Mouse (Mus musculus) adrenal gland, adult (tissue): ENCODE measurements around the gene Fam117b.
A peak's percentile ranks its signal among the peaks of the same experiment; 100 is the strongest.

Source experiments
- DNase-seq, 2 experiments: peaks; one replicate each; pipeline ENCODE4 v3.0.0; 2022 to 2023; ENCODE audit warnings: low spot score in 1 of 2; ENCODE audit not compliant: inconsistent age in 2 of 2

Fam117b gene

DNA sequence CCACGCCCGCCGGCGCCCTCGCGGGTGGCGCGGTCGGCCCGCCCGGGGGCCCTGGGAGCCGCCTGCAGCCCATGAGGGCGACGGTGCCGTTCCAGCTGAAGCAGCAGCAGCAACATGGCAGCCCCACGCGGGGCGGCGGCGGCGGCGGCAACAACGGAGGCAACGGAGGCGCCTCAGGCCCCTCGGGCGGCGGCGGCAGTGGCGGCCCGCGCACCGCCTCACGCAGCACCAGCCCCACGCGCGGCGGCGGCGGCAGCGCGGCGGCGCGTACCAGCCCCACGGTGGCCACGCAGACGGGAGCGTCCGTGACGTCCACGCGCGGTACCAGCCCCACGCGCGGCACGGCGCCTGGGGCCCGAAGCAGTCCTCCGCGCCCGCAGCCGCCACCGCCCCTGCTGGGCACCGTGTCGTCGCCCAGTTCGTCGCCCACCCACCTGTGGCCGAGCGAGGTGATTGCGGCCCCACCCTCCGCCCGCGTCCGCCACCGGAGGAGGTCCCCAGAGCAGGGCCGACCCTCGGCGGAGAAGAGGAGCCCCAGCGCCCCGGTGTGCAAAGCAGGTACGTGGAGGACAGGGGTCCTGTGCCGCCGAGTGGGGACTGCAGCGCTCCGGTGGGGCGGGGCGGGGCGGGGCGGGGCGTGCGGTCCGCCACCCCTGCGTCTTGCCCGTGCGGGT, 526 bp downstream of the Fam117b start:
- peak; percentile 61 to 86 for DNase-seq

DNA sequence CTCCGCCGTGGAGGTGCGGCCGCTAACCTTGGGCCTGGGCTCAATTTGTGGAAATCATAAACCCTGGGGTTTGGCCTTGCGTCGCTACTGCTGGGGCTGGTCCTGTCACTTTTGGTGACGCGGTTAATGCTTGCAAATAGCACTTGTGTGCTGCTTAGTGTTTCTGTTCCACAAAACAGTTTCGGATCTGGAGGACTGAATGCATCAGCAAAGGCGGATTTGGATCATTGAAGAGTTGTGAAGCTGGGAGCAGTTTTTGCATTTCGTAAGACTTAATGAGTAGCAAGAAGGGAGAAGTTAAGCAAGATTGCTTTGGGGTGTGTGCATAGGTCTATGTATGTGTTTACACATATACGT, 1.0 kb downstream of the Fam117b start:
- no peak for DNase-seq

DNA sequence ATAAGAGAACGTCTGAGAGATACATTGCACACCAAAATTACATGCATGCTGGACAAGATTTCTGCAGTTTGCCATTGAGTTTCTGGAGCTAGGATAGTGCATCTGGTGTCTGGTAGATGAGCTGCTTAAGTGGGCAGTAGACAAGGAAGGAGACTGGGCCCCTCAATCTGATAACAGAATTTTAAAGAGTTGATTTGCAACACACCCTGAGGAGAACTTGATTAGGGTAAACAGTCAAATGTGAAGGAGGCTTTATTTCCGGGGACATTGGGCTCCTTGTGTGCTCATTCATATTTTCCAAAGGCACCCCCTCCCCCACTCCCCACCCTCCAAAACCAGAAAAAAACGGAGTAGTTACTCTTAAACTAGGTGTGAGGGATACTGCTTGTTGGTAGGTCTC, 2.0 kb downstream of the Fam117b start:
- no peak for DNase-seq

DNA sequence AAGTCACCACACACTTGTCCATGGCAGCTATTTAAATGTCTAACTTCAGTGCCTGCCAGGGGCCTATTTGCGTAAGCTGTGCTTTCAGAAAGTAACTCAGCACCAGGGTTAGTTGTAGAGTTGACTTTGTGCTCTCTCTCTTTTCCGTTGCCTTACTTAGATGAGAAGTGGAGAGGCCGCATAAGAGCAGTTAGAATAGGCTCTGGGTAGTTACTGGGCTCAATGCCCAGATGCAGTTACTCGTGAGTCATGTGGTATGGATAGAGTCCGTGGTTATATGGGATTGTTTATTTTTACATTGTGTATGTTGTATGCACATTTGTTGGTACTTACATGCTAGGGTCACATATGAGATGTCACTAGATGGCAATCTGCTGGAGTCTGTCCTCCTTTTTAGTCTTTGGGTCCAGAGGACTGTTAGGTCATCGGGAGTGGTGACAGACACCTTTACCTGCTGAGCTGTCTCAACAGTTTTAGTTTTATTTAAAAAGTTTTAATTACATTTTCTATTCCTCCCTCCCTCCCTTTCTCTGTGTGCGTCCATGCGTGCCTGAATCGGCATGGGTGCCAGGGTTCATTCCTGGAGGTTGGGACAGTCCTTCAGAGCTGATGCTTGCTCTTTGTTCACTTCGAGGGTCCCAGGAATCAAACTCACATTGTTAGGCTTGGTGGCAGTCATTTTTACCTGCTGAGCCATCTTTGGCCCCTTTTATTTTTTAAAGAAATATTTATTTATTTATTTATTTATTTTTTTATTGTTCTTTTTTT, 3.2 kb downstream of the Fam117b start:
- peak in 1 of 2 experiments; percentile 61 for DNase-seq

DNA sequence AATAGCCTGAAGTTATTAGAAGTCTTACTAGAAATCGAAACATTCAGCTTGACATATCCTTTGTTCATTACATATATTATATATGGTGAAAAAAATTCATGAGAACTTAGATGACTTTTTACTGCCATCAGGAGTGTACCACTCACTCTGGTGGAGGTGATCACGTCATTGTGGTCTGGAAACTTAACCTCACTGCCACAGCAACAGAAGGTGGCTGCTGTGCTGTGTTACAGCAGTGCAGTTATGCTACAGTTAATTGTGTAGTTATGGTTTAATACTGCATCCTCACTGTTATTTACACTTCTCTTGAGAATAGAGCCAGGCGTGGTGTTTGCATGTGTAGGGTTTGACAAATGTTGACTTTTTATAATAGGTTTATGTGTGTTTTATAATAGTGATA, 4.6 kb downstream of the Fam117b start:
- no peak for DNase-seq

DNA sequence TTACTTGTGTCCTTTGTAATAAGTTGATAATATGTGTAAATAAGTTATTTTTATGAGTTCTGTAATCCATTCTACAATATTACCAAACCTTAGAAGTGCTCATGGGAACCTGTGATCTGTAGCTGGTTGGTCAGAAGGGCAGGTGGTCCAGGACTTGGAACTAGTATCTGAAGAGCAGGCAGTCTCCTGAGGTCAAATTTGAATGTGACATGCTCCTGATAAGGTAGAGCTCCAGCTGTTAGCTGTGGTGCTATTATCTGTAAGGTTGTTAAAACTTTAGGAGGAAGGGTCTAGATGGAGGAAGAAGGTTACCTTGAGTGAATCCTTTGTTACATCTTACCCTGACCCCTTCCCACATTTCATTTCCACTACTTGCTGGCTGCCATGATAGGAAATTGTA, 5.3 kb downstream of the Fam117b start:
- DNase-seq = no peak

DNA sequence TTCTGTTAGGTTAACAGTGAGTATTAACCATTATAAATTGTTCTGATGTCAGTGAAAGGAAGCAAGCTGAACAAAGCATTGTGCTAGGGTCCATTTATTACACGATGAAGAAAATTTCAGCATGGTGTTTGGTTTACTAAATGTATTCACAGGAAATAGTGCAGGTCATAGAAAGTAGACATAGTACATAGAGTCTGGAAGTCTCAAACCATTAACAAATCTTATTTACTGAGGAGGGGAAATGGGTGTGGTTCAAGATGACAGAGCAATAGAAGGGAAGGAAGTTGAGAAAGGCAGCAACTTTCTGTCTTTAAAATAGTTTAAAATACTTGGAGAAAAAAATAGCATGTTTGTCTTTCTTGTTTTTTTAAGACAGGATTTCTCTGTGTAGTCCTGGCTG, 10.4 kb downstream of the Fam117b start:
- DNase-seq = no peak

DNA sequence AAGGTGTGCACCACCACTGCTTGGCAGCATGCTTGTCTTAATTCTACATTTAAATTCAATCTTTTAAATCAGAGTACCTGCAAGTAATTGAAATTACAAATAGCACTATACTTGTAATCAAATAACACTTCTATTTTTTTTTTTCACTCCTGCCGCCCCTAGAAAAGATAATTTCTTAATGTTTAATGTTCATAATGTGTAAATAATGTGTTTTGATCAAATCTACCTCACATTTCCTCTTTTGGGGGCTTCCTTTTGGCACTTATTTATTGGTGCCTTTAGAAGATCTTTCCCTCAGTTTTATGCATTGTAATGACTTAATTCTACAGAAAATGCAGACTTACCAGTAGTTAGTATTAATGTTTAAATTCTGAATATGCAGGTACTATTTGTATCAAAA, 10.9 kb downstream of the Fam117b start:
- no peak for DNase-seq

DNA sequence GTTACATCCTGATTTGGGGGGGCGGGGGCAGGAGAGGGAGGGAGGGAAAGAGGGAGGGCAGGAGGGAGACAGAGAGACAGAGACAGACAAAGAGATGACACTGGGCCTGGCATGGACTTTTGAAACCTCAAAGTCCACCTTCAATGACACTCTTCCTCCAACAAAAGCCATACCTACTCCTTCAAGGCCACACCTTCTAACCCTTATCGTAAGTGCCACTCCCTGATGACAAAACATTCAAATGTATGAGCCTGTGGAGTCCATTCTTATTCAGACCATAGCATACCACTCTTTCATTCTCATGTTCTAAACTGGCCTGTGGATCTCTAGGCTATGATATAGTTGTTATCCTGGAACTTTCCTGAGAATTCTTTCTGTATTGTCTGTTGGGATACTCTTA, 11.6 kb downstream of the Fam117b start:
- no peak for DNase-seq

DNA sequence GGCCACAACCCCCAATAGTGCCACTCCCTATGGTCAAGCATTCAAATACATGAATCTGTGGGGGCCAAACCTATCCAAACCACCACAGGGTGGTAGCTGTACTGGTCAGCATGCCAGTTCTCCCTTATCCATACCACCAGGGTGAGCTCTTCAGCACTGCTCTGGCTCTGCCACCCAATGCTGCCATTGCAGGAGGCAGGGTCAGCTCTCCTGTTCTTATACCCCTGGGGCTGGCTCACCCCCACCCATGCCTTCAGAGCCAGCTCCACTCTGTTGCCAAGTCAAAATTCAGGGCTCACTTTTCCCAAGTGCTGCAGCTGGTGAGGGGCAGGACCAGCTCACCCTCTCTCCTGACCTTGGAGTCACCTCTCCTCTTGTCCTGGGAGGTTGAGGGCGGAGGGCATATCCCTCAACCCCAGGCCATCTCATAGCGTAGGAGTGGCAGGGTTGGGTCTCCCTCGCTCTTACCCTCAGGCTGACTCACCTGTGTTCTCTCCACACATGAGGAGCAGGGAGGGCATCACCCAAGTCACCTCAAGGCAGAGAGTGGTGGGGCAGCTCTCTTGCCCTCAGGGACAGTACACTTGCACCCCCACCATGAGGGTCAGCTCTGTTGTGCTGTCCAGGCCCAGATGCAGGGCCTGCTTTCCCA, 13.3 kb downstream of the Fam117b start:
- no peak for DNase-seq

DNA sequence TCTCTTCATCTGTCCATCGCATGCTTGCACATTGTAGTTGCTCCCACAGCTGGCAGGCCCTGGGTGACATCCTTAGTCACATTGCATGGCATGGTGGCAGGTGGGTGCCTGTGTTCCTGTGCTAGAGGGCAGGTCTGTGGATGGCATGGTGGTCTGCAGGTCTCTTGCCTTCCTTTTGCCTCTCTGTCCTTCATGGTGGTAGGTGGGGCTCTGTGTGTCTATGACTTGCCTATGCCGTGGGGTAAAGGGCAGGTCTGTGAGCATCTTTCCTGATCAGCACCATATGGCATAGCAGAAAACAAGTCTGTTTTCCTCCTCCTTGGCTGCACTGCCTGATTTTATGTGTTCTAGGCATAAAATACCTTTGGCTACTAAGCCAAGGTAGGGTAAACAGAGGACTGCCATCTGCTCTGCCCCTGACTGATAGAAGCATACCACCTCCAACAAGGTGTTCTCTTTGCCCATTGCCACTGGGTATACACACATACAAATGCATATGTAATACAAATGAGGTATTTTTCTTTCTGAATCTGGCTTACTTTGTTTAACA, 14.4 kb downstream of the Fam117b start:
- DNase-seq = no peak

DNA sequence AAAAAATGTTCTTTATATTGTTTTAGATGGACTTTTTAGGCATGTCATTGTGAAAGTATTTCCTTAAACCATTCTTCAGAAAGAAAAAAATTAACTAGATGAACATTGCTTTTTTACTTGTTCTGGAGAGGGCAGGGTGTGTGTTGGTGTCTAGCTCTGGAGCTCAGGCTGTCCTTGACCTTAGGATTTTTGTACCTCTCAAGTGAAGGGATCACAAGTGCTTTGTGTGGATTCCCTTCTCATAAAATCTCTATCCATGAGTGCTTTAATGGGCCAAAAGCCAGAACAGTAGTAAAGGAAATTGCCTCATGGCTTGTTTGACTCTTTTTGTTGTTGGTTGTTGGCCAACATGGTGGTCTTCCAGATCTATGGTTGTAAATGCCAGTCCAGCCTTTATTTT, 18.1 kb downstream of the Fam117b start:
- DNase-seq = no peak

DNA sequence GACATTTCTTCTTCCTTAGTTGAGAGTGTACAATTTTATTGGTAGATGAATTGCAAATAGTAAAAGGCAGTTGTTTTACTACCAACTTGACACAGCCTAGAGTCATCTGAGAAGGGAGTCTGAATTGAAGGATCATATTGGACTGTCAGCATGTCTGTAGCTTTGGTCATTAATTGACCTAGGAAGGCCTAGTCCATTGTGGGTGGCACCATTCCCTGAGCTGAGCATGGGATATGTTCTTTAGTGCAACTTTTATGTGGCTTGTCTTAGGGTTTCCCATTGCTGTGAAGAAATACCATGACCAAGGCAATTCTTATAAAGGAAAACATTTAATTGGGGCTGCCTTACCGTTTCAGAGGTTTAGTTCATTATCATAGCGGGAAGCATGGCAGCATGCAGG, 20.2 kb downstream of the Fam117b start:
- DNase-seq = no peak

DNA sequence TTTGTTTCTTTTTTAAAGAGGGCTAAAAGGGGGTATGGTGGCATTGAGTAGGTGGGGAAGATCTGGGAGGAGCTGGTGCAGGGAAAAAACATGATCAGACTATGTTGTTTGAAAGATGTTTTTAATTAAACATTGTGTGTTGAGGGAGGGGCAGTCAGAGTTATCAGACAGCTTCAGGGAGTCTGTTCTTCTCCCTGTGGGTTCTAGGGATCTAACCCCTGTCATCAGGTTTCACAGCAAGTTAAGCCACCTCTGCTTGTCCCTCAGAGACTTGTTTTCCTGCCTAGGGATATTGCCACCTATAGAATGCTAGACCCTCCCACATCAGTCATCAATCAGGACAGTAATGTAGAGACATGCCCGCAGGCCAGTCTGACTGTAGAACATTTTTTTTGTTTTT, 28.3 kb downstream of the Fam117b start:
- no peak for DNase-seq

DNA sequence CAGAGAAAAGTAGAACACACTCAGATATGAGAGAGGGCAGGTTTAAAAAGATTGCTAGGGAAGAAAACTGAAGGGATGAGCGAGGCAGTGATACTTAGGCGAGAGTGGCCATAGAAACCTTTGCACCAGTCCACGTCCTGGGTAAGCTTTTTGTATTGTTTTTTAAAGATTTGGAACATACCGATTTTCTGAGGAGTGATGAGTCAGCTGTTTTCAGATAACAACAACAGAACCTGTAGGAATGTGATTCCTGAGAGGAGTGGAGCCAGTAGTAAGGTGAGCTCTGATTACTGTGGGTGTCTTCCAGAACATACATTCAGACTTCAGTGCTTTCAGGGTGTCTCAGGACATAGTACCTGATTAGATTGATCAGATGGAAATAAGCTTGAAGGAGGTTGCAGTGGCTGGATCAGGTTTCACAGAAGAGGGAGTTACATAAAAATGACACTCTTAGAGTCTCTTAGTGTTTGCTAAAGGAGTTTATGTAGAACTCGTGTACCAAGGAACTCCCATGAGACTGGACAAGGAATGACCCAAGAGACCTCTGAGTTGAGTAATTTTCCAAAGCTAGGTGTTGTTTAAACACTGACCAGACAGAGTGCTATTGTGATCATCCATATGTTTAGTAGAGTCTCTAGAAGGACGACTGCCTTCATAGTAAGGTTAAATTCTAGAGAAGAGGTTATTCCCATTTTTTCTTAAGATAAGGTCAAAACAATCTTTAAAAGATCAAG, 29.4 kb downstream of the Fam117b start:
- DNase-seq = no peak

DNA sequence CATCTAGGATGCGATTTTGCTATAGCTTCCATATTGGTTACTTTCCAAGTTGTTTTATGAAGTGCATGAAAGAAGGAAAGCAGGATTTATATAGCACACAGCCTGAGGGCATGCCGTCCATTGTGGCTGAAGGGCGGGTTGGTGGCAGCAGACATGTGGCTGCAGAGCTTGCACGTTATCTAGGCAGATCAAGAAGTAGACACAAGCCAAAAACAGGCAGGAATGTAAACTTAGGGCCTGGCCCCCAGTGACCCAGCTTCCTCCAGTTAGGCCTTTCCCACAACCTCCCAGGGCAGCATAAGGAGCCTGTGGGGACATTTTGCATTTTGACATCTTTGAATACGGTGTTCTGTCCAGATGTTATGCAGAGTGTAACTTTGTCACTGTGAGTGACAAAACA, 31.0 kb downstream of the Fam117b start:
- DNase-seq = no peak

DNA sequence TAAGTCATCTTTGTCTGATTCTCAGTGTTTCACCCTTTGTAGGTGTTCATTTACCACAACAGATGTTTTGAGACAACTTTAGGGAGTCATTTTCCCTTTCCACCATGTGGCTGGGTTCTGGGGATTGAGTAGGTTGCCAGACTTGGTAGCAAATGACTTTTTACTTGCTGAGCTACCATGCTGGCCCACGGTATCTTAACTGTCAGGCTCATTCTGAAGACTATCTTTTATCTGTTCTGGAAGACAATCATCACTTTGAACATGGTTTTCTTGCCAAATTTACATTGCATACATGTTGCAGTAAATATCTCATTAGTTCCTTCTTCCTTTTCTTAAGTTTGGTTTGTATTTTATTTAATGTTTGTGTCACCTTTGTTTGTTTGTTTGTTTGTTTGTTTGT, 33.2 kb downstream of the Fam117b start:
- DNase-seq = no peak

DNA sequence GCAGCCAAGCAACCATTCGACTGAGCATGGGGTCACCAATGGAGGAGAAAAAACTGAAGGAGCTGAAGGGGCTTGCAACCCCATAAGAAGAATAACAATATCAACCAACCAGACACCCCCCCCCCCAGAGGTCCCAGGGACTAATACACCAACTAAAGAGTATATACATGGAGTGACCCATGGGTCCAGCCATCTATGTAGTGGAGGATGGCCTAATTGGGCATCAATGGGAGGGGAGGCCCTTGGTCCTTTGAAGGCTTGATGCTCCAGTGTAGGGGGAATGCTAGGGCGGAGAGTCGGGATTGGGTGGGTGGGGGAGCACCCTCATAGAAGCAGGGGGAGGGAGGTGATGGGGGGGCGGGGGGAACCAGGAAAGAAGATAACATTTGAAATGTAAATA, 34.7 kb downstream of the Fam117b start:
- no peak for DNase-seq

DNA sequence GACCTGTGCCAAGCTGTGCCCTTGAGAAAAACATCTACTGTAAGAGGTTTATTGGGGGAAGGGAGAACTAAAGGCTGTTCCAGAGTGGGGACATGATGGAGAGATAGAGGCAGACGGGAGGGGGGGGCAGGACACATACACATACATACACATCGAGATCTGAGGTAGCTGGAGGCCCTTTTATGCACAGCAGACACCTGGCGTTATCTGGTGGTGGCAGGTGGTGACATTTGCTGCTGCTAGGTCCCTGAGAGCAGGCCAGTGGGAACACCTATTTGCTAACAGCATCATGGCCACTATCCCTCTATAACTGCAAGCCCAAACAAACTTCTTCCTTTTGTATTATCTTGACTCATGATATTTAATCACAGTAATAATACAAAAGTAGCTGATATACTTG, 44.4 kb downstream of the Fam117b start:
- no peak for DNase-seq

DNA sequence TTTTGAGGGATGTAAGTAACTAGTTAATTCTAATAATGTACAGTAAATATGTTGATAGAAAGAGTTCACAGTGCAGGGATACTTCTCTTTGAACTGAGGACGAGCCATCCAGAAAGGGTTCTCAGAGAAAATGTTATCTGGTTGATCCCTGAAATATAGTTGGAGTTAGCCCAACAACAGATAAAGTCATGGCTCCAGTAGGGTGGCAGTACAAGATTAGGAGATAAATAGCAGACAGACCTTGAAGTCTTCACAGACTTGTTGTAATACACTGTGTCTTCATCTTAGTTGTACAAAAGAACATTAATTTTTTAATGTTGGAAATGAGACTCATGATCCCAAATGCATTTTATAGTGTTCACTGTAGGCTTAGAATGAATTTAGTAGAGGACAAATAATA, 47.1 kb downstream of the Fam117b start:
- DNase-seq = no peak

DNA sequence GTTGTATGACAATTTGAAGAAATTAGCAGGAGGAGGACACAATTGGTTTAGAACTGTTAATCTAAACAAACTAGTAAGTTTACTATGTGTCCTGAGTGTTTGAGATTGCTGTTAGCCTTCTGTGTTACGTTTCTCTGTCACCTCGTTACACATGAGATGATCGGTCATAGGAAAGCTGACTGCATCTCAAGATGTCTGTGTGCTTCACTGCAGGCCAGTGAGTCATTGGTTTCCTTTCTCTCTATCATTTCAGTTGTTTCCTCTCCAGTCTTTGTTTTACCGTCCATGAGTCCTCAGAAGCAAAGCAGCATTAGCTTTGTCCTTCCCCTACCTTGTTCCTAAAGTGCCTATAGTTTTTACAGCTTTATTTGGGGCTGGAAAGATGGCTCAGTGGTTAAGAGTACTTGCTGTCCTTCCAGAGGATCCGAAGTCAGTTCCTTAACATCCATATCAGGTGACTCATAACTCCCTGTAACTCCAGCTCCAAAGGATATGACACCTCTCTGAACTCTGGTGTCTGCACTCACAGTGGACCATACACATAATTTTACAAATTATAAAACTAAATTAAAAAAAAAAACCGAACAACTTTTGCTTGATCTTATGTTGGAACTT, 53.5 kb downstream of the Fam117b start:
- DNase-seq = no peak
